Mouse (Mus musculus): ENCODE measurements around the gene Kcnk16.
A peak's percentile ranks its signal among the peaks of the same experiment; 100 is the strongest.

The Kcnk16 gene

GRCm38 (mm10) chr14:20269082-20269809, at the start of gene Kcnk16:
Gene Kcnk16 (minus strand): TSS chr14:20269199.
- DNase-seq: no peak

- DNase-seq: no peak
Measured at GRCm38 (mm10) chr14:20315137-20315536, 46.1 kb upstream of the Kcnk16 start.

- peak in 1 of 2 experiments; percentile 36 for DNase-seq
Measured at GRCm38 (mm10) chr14:20305085-20305484, 36.1 kb upstream of the Kcnk16 start.

GRCm38 (mm10) chr14:20298131-20298530, 29.1 kb upstream of the Kcnk16 start:
- no peak for DNase-seq

GRCm38 (mm10) chr14:20297616-20298015, 28.6 kb upstream of the Kcnk16 start:
- no peak for DNase-seq

GRCm38 (mm10) chr14:20294947-20295346, 25.9 kb upstream of the Kcnk16 start:
- no peak for DNase-seq

- DNase-seq: peak; percentile 86 to 95
Measured at GRCm38 (mm10) chr14:20294117-20294892, 25.3 kb upstream of the Kcnk16 start, which contains the start of gene Nudt13. Gene Nudt13 (plus strand): TSS chr14:20294697.

- no peak for DNase-seq
Measured at GRCm38 (mm10) chr14:20291391-20291790, 22.4 kb upstream of the Kcnk16 start.

GRCm38 (mm10) chr14:20268421-20268820, 578 bp downstream of the Kcnk16 start:
- DNase-seq: no peak

- peak; percentile 47 to 51 for DNase-seq
Measured at GRCm38 (mm10) chr14:20262346-20262745, 6.7 kb downstream of the Kcnk16 start.

- DNase-seq: peak; percentile 79 to 89
Measured at GRCm38 (mm10) chr14:20258185-20259113, 10.6 kb downstream of the Kcnk16 start.

- no peak for DNase-seq
Measured at GRCm38 (mm10) chr14:20250237-20251171, 18.5 kb downstream of the Kcnk16 start.

- no peak for DNase-seq
Measured at GRCm38 (mm10) chr14:20248001-20248400, 21.0 kb downstream of the Kcnk16 start.

- DNase-seq: no peak
Measured at GRCm38 (mm10) chr14:20246811-20247266, 22.2 kb downstream of the Kcnk16 start.

- no peak for DNase-seq
Measured at GRCm38 (mm10) chr14:20245861-20246260, 23.1 kb downstream of the Kcnk16 start.

GRCm38 (mm10) chr14:20245318-20245717, 23.7 kb downstream of the Kcnk16 start:
- DNase-seq: no peak

- no peak for DNase-seq
Measured at GRCm38 (mm10) chr14:20243158-20243557, 25.8 kb downstream of the Kcnk16 start.

GRCm38 (mm10) chr14:20242454-20242853, 26.5 kb downstream of the Kcnk16 start:
- peak in 1 of 2 experiments; percentile 57 for DNase-seq

- DNase-seq: no peak
Measured at GRCm38 (mm10) chr14:20234403-20234802, 34.6 kb downstream of the Kcnk16 start.

- DNase-seq: peak; percentile 56 to 78
Measured at GRCm38 (mm10) chr14:20233016-20233980, 35.7 kb downstream of the Kcnk16 start.

Data from kidney, postnatal 36 days (tissue).